Mouse (Mus musculus): ENCODE data around the gene Eef1akmt3. TPM values are rescaled to one million over a fixed set of nuclear protein-coding genes. Genes with fewer than 3 reads are reported as not detected.
"Not testable (repeated sequence)": the region's sequence is repeated elsewhere in the genome, so short reads cannot be mapped to it uniquely, and the experiment has no call there.

The Eef1akmt3 gene
- total RNA-seq, 2 experiments from 2014 or later: 0.10 TPM; not detected in 1

- intact Hi-C loops (cut with DNase I): no loop called here
- no peak for DNase-seq
Measured at GRCm38 (mm10) chr10:127071203-127071602, 29.9 kb upstream of the Eef1akmt3 start.

GRCm38 (mm10) chr10:127070190-127071121, 29.1 kb upstream of the Eef1akmt3 start, which contains the start of gene Tspan31:
Tspan31 (minus strand) TSS chr10:127070264.
- intact Hi-C loops (cut with DNase I): no loop called here
- DNase-seq: peak; percentile 74 to 88

- intact Hi-C loops (cut with DNase I): no loop called here
- DNase-seq: no peak
Measured at GRCm38 (mm10) chr10:127069281-127070189, 28.2 kb upstream of the Eef1akmt3 start.

- no peak for DNase-seq
- intact Hi-C loops (cut with DNase I): no loop called here
Measured at GRCm38 (mm10) chr10:127068360-127069038, 27.2 kb upstream of the Eef1akmt3 start.

- no peak for DNase-seq
- intact Hi-C loops (cut with DNase I): no loop called here
Measured at GRCm38 (mm10) chr10:127066519-127067018, 25.3 kb upstream of the Eef1akmt3 start.

- intact Hi-C loops (cut with DNase I): no loop called here
- no peak for DNase-seq
Measured at GRCm38 (mm10) chr10:127065981-127066380, 24.7 kb upstream of the Eef1akmt3 start.

GRCm38 (mm10) chr10:127063913-127064870, 22.9 kb upstream of the Eef1akmt3 start:
- DNase-seq: no peak
- intact Hi-C loops (cut with DNase I): no loop called here

- peak; percentile 97 for DNase-seq
- intact Hi-C loops (cut with DNase I): no loop called here
Measured at GRCm38 (mm10) chr10:127063239-127063872, 22.0 kb upstream of the Eef1akmt3 start, which contains the start of gene Cdk4. Cdk4 (plus strand) TSS chr10:127063534.

- intact Hi-C loops (cut with DNase I): no loop called here
- DNase-seq: no peak
Measured at GRCm38 (mm10) chr10:127062503-127062902, 21.2 kb upstream of the Eef1akmt3 start.

GRCm38 (mm10) chr10:127062101-127062500, 20.8 kb upstream of the Eef1akmt3 start:
- intact Hi-C loops (cut with DNase I); DNase-seq: not testable (repeated sequence)

- intact Hi-C loops (cut with DNase I): no loop called here
- no peak for DNase-seq
Measured at GRCm38 (mm10) chr10:127061513-127061912, 20.2 kb upstream of the Eef1akmt3 start.

GRCm38 (mm10) chr10:127061085-127061484, 19.8 kb upstream of the Eef1akmt3 start:
- intact Hi-C loops (cut with DNase I): no loop called here
- no peak for DNase-seq

GRCm38 (mm10) chr10:127059968-127060916, 18.9 kb upstream of the Eef1akmt3 start, which contains the start of gene March9:
March9 (minus strand) TSS chr10:127060184.
- no peak for DNase-seq
- intact Hi-C loops (cut with DNase I): no loop called here

GRCm38 (mm10) chr10:127059174-127059967, 18.1 kb upstream of the Eef1akmt3 start:
- intact Hi-C loops (cut with DNase I): no loop called here
- no peak for DNase-seq

GRCm38 (mm10) chr10:127058708-127059107, 17.4 kb upstream of the Eef1akmt3 start:
- no peak for DNase-seq
- intact Hi-C loops (cut with DNase I): no loop called here

GRCm38 (mm10) chr10:127058161-127058560, 16.8 kb upstream of the Eef1akmt3 start:
- DNase-seq: peak; percentile 60 to 61
- intact Hi-C loops (cut with DNase I): no loop called here

All from gastrocnemius, postnatal 36 days (tissue).